Mouse (Mus musculus): Measurements from ENCODE around the gene Pcdh7.

- TF ChIP-seq CTCF (IDR thresholded peaks at IDR 0.05; ENCODE audit: low read depth), result no peak
- TF ChIP-seq EP300 (IDR thresholded peaks at IDR 0.05; ENCODE audit: low read depth), result no peak
Measured at GRCm38 (mm10) chr5:57945419-57945818, 227.7 kb downstream of the Pcdh7 start.

All from liver, embryonic 14.5 days (tissue).